Mouse (Mus musculus) E14TG2a.4 (cell line): ENCODE measurements around the gene Cdc42bpb.

ENCODE experiments used
- CTCF ChIP-seq: conservative IDR thresholded peaks from 2 replicates; pipeline ENCODE4 v1.5.1; 2014; ENCODE audit warnings: low read length
- NANOG ChIP-seq: IDR thresholded peaks from 2 replicates; pipeline ENCODE4 v1.6.1; 2014; ENCODE audit warnings: borderline replicate concordance, low read length, mixed read lengths
- POU5F1 ChIP-seq: IDR thresholded peaks from 2 replicates; pipeline ENCODE4 v1.6.1; 2014; ENCODE audit warnings: low read length, borderline replicate concordance

DNA sequence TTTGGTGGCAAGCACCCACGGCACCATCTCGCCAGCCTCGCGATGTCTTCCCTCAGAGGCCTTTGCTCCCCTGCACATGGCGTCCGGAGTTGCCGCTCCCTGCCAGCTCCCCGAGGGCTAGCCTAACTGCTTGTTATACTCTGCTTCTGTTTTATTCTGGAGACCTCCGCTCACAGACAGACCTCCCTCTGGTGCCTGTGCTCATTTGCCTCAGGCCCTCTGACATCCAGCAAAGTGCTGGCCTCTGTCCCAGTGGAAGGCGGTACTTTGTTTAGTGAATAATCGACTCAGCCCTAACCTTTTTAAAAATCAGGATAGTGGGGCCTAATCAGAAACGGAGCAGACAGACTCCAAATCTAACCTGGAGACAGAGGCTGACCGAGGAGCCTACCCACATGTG lies 55.7 kb downstream of the Cdc42bpb start:
- TF ChIP-seq CTCF: no peak
- TF ChIP-seq POU5F1: no peak
- TF ChIP-seq NANOG: no peak
